Mouse (Mus musculus): ENCODE measurements at regions not wholly inside any gene's neighbourhood (a gene's known extent, or its start where the extent isn't known, plus 50 kb on each side); places are given as distances from the start of the nearest gene placed in this dataset.

- H3K4me3 ChIP-seq (ENCODE audit: low read depth, low read length), result no peak overlapping the region
- TF ChIP-seq CTCF (IDR thresholded peaks at IDR 0.05), result no peak
- H3K4me1 ChIP-seq (ENCODE audit: insufficient read depth, low read length), result no peaks in the 10 kb centered on the region
- no peak overlapping the region for H3K27ac ChIP-seq (ENCODE audit: low read depth, low read length)
- WGBS, result 85% methylated on average over 1 of the region's 1 CpGs
- ATAC-seq (ENCODE audit: low FRiP score) (no peak), DNase-seq (ENCODE audit: low spot score) (no peak)
- H3K27me3 ChIP-seq (ENCODE audit: insufficient read depth, low read length), result no peaks in the 10 kb centered on the region
- no peak overlapping the region for H3K9ac ChIP-seq (replicated peaks; ENCODE audit: low read length, poor library complexity, severe bottlenecking)
- no peaks in the 10 kb centered on the region for H3K9me3 ChIP-seq (ENCODE audit: low read length)
- no peak overlapping the region for H3K4me2 ChIP-seq (ENCODE audit: low read depth, low read length, poor library complexity, severe bottlenecking)
- no peaks in the 10 kb centered on the region for H3K36me3 ChIP-seq (ENCODE audit: insufficient read depth, low read length)
Measured at GRCm38 (mm10) chr13:83809535-83809934, 305.7 kb downstream of the Mef2c start.

GRCm38 (mm10) chr13:83820291-83820690 is 316.5 kb downstream of the Mef2c start:
- Histone ChIP-seq H3K9me3 (ENCODE audit: low read length) (no peaks in the 10 kb centered on the region), H3K27me3 (ENCODE audit: insufficient read depth, low read length) (no peaks in the 10 kb centered on the region), H3K4me1 (ENCODE audit: insufficient read depth, low read length) (no peaks in the 10 kb centered on the region), H3K4me2 (ENCODE audit: low read depth, low read length, poor library complexity, severe bottlenecking) (no peak overlapping the region), H3K27ac (ENCODE audit: low read depth, low read length) (no peak overlapping the region), H3K9ac (replicated peaks; ENCODE audit: low read length, poor library complexity, severe bottlenecking) (no peak overlapping the region), H3K36me3 (ENCODE audit: insufficient read depth, low read length) (no peaks in the 10 kb centered on the region), H3K4me3 (ENCODE audit: low read depth, low read length) (no peak overlapping the region)
- 54% methylated on average over 4 of the region's 4 CpGs for WGBS
- no peak for TF ChIP-seq CTCF (IDR thresholded peaks at IDR 0.05)
- peak; percentile 10 for DNase-seq (ENCODE audit: low spot score)
- ATAC-seq (ENCODE audit: low FRiP score), result no peak

- TF ChIP-seq CTCF (IDR thresholded peaks at IDR 0.05), result no peak
- DNase-seq (ENCODE audit: low spot score) (no peak), ATAC-seq (ENCODE audit: low FRiP score) (no peak)
- no peak overlapping the region for H3K27ac ChIP-seq (ENCODE audit: low read depth, low read length)
- H3K9ac ChIP-seq (replicated peaks; ENCODE audit: low read length, poor library complexity, severe bottlenecking), result no peak overlapping the region
- H3K36me3 ChIP-seq (ENCODE audit: insufficient read depth, low read length), result no peaks in the 10 kb centered on the region
- no peaks in the 10 kb centered on the region for H3K27me3 ChIP-seq (ENCODE audit: insufficient read depth, low read length)
- H3K9me3 ChIP-seq (ENCODE audit: low read length), result no peaks in the 10 kb centered on the region
- no peak overlapping the region for H3K4me3 ChIP-seq (ENCODE audit: low read depth, low read length)
- H3K4me2 ChIP-seq (ENCODE audit: low read depth, low read length, poor library complexity, severe bottlenecking), result no peak overlapping the region
- WGBS, result 76% methylated on average over 3 of the region's 3 CpGs
- H3K4me1 ChIP-seq (ENCODE audit: insufficient read depth, low read length), result no peaks in the 10 kb centered on the region
Measured at GRCm38 (mm10) chr13:83820721-83821120, 316.9 kb downstream of the Mef2c start.

- Histone ChIP-seq H3K9me3 (ENCODE audit: low read length) (no peaks in the 10 kb centered on the region), H3K27ac (ENCODE audit: low read depth, low read length) (no peak overlapping the region), H3K36me3 (ENCODE audit: insufficient read depth, low read length) (no peaks in the 10 kb centered on the region), H3K27me3 (ENCODE audit: insufficient read depth, low read length) (no peaks in the 10 kb centered on the region), H3K4me3 (ENCODE audit: low read depth, low read length) (no peak overlapping the region), H3K4me1 (ENCODE audit: insufficient read depth, low read length) (no peaks in the 10 kb centered on the region), H3K4me2 (ENCODE audit: low read depth, low read length, poor library complexity, severe bottlenecking) (no peak overlapping the region), H3K9ac (replicated peaks; ENCODE audit: low read length, poor library complexity, severe bottlenecking) (no peak overlapping the region)
- ATAC-seq (ENCODE audit: low FRiP score) (no peak), DNase-seq (ENCODE audit: low spot score) (no peak)
- no peak for TF ChIP-seq CTCF (IDR thresholded peaks at IDR 0.05)
- WGBS, result 91% methylated on average over 4 of the region's 4 CpGs
Measured at GRCm38 (mm10) chr13:83824926-83825325, 321.1 kb downstream of the Mef2c start.

GRCm38 (mm10) chr13:83826841-83827463 is 323.1 kb downstream of the Mef2c start:
- H3K27ac ChIP-seq (ENCODE audit: low read depth, low read length), result no peak overlapping the region
- no peaks in the 10 kb centered on the region for H3K9me3 ChIP-seq (ENCODE audit: low read length)
- no peak for TF ChIP-seq CTCF (IDR thresholded peaks at IDR 0.05)
- no peak overlapping the region for H3K9ac ChIP-seq (replicated peaks; ENCODE audit: low read length, poor library complexity, severe bottlenecking)
- H3K4me3 ChIP-seq (ENCODE audit: low read depth, low read length), result no peak overlapping the region
- WGBS, result 44% methylated on average over 4 of the region's 4 CpGs
- no peaks in the 10 kb centered on the region for H3K4me1 ChIP-seq (ENCODE audit: insufficient read depth, low read length)
- H3K36me3 ChIP-seq (ENCODE audit: insufficient read depth, low read length), result no peaks in the 10 kb centered on the region
- DNase-seq (ENCODE audit: low spot score) (no peak), ATAC-seq (ENCODE audit: low FRiP score) (no peak)
- no peak overlapping the region for H3K4me2 ChIP-seq (ENCODE audit: low read depth, low read length, poor library complexity, severe bottlenecking)
- H3K27me3 ChIP-seq (ENCODE audit: insufficient read depth, low read length), result no peaks in the 10 kb centered on the region

GRCm38 (mm10) chr13:83865932-83866685 is 356.0 kb upstream of the Tmem161b start:
- H3K9me3 ChIP-seq (ENCODE audit: low read length), result no peaks in the 10 kb centered on the region
- no peaks in the 10 kb centered on the region for H3K36me3 ChIP-seq (ENCODE audit: insufficient read depth, low read length)
- H3K4me3 ChIP-seq (ENCODE audit: low read depth, low read length), result no peak overlapping the region
- peak overlapping the region; percentile 86 for H3K27ac ChIP-seq (ENCODE audit: low read depth, low read length)
- ATAC-seq (ENCODE audit: low FRiP score) (no peak), DNase-seq (ENCODE audit: low spot score) (peak; percentile 43)
- no peak overlapping the region; the same call in 1 of the 2 replicates for H3K9ac ChIP-seq (replicated peaks; ENCODE audit: low read length, poor library complexity, severe bottlenecking)
- 30% methylated on average over 6 of the region's 6 CpGs for WGBS
- no peaks in the 10 kb centered on the region for H3K27me3 ChIP-seq (ENCODE audit: insufficient read depth, low read length)
- 0 out of 2 replicates have a peak overlapping the region, but pooled peaks have one; percentile 3 for H3K4me2 ChIP-seq (ENCODE audit: low read depth, low read length, poor library complexity, severe bottlenecking)
- H3K4me1 ChIP-seq (ENCODE audit: insufficient read depth, low read length), result no peaks in the 10 kb centered on the region; the same call in 1 of the 2 replicates
- no peak for TF ChIP-seq CTCF (IDR thresholded peaks at IDR 0.05)
